Mouse (Mus musculus) inflammation-experienced regulatory T-cells, adult 6 months (primary cell): ENCODE measurements around the gene Cga. TPM values are rescaled to one million over a fixed set of nuclear protein-coding genes. Genes with fewer than 3 reads are reported as not detected.
"Not testable (repeated sequence)": the region's sequence is repeated elsewhere in the genome, so short reads cannot be mapped to it uniquely, and the experiment has no call there.

Source experiments
- ATAC-seq: one replicate; pipeline ENCODE4 v1.8.0; 2017
- polyA plus RNA-seq, 3 experiments: library from polyadenylated mRNA; unstranded; fragments of 100-300 nt; shearing (Covaris generic); gene quantifications; one replicate each; pipeline ENCODE4 v1.2.1; 2017

The Cga gene
- polyA plus RNA-seq, 3 experiments from 2014 or later, result not detected

GRCm38 (mm10) chr4:34889812-34890185 is 3.8 kb upstream of the Cga start:
- ATAC-seq, result no peak

GRCm38 (mm10) chr4:34898497-34898896 is 4.9 kb downstream of the Cga start:
- no peak for ATAC-seq

GRCm38 (mm10) chr4:34899322-34899721 is 5.7 kb downstream of the Cga start:
- ATAC-seq, result no peak

- ATAC-seq, result no peak
These were observed 6.6 kb downstream of the Cga start for GRCm38 (mm10) chr4:34900155-34900554.

- no peak for ATAC-seq
These were observed 7.6 kb downstream of the Cga start for GRCm38 (mm10) chr4:34901166-34901565.

GRCm38 (mm10) chr4:34901582-34901981 is 8.0 kb downstream of the Cga start:
- not testable (repeated sequence) for ATAC-seq

GRCm38 (mm10) chr4:34905396-34905795 is 11.8 kb downstream of the Cga start:
- ATAC-seq, result no peak

- ATAC-seq, result no peak
These were observed 12.6 kb downstream of the Cga start for GRCm38 (mm10) chr4:34906151-34906550.

GRCm38 (mm10) chr4:34907026-34907425 is 13.4 kb downstream of the Cga start:
- no peak for ATAC-seq

GRCm38 (mm10) chr4:34908127-34908526 is 14.5 kb downstream of the Cga start:
- ATAC-seq, result no peak

- ATAC-seq, result no peak
These were observed 17.8 kb downstream of the Cga start for GRCm38 (mm10) chr4:34911401-34911800.

- no peak for ATAC-seq
These were observed 18.6 kb downstream of the Cga start for GRCm38 (mm10) chr4:34912171-34912570.

- no peak for ATAC-seq
These were observed 23.8 kb downstream of the Cga start for GRCm38 (mm10) chr4:34917400-34917799.

GRCm38 (mm10) chr4:34922177-34922870 is 28.7 kb downstream of the Cga start:
- peak; percentile 93 for ATAC-seq

- ATAC-seq, result not testable (repeated sequence)
These were observed 34.8 kb downstream of the Cga start for GRCm38 (mm10) chr4:34928386-34928785.

- no peak for ATAC-seq
These were observed 47.5 kb downstream of the Cga start for GRCm38 (mm10) chr4:34941046-34941445.

- no peak for ATAC-seq
These were observed 53.6 kb downstream of the Cga start for GRCm38 (mm10) chr4:34947181-34947580.

GRCm38 (mm10) chr4:34953716-34954115 is 60.1 kb downstream of the Cga start:
- no peak for ATAC-seq

Other genes with a start within 250 kb of the Cga start
- gene Slc35a1, start 206.3 kb upstream of the Cga start, polyA plus RNA-seq, result 10 to 100 TPM; 27.2 to 40.3 (median 31.1) TPM
- gene Cfap206, start 163.6 kb upstream of the Cga start, polyA plus RNA-seq, result not detected
- not detected for gene Gm136, start 137.5 kb upstream of the Cga start, polyA plus RNA-seq
- gene Smim8, start 115.4 kb upstream of the Cga start, polyA plus RNA-seq, result 10 to 100 TPM; 49.9 to 66.6 (median 62.0) TPM
- 10 to 100 TPM; 14.8 to 28.0 (median 25.1) TPM for gene Zfp292, start 10.8 kb upstream of the Cga start, polyA plus RNA-seq